ENCODE assay signal across 26 mouse cellular contexts in genomic region chr8:76748471-76748870, GRCm38 (mm10).
DNase-seq lines count a peak whose midpoint lies in the region; ATAC-seq lines count a peak whose summit lies in the region.
"Had no signal": no experiment of that assay in that cellular context is flagged by ENCODE, and none has a peak within 500 bp of the region (broad histone marks: within the 10 kb centered on the region; RNA-seq: fewer than 3 reads in every experiment).

No protein-coding gene starts in this region.

- no peaks in the 10 kb centered on the region for H3K9me3 ChIP-seq in embryonic facial prominence, embryonic 14.5 days (ENCODE audit: control insufficient read depth, low read length)
- H3K9me3 ChIP-seq in embryonic facial prominence, embryonic 10.5 days: no peaks in the 10 kb centered on the region
- H3K9me3 ChIP-seq: embryonic facial prominence, embryonic 12.5 days; forebrain, embryonic 12.5 days; forebrain, embryonic 15.5 days had no signal

- no peak; the same call in 1 of the 2 replicates for ATAC-seq in embryonic facial prominence, embryonic 14.5 days (ENCODE audit: low read depth)
- ATAC-seq: activated CD4-positive, CD25-positive, alpha-beta regulatory T cell, adult 4 months; CD4-positive, CD25-positive, alpha-beta regulatory T cell, adult 4 months; forebrain, embryonic 15.5 days; hindbrain, postnatal 0 days; inflammation-experienced regulatory T-cells, adult 6 months; intestine, embryonic 16.5 days had no signal

- H3K4me3 ChIP-seq in embryonic facial prominence, embryonic 14.5 days (ENCODE audit: low read depth, low read length): no peak overlapping the region
- no peak overlapping the region for H3K4me3 ChIP-seq in embryonic facial prominence, embryonic 10.5 days
- H3K4me3 ChIP-seq: embryonic facial prominence, embryonic 12.5 days; erythroblast, embryonic 14.5 days; forebrain, embryonic 12.5 days; forebrain, embryonic 15.5 days had no signal

- DNase-seq in embryonic facial prominence, embryonic 14.5 days (ENCODE audit: low spot score): peak; percentile 2
- no peak for DNase-seq in embryonic facial prominence, embryonic 10.5 days (ENCODE audit: low spot score)
- DNase-seq in Muller cell, postnatal 12 days (ENCODE audit: inconsistent ontology term): peak; percentile 80
- DNase-seq in mesoderm, embryonic 11.5 days (ENCODE audit: low read depth, low spot score): peak; percentile 9
- DNase-seq in cerebellum, adult 18-20 months: no peak
- no peak for DNase-seq in cerebellum, postnatal 10 days
- no peak for DNase-seq in lung, postnatal 25 days (ENCODE audit: low spot score)
- DNase-seq: adrenal gland, adult 8-10 months; adrenal gland, postnatal 25 days; cerebellum, adult 2 months; cerebellum, adult 9-11 months; cerebellum, postnatal 36 days; gastrocnemius, postnatal 25 days; heart, adult 18-20 months; kidney, adult 18-20 months had no signal

- H3K36me3 ChIP-seq in embryonic facial prominence, embryonic 14.5 days (ENCODE audit: control insufficient read depth, insufficient read depth, low read length): no peaks in the 10 kb centered on the region
- no peaks in the 10 kb centered on the region for H3K36me3 ChIP-seq in embryonic facial prominence, embryonic 10.5 days (replicated peaks)
- H3K36me3 ChIP-seq: embryonic facial prominence, embryonic 12.5 days; forebrain, embryonic 12.5 days; forebrain, embryonic 15.5 days had no signal

- H3K27me3 ChIP-seq in embryonic facial prominence, embryonic 14.5 days (replicated peaks; ENCODE audit: control insufficient read depth, insufficient read depth, low read length): no peaks in the 10 kb centered on the region
- no peaks in the 10 kb centered on the region for H3K27me3 ChIP-seq in embryonic facial prominence, embryonic 10.5 days (replicated peaks; ENCODE audit: low read depth, poor library complexity, severe bottlenecking)
- H3K27me3 ChIP-seq: embryonic facial prominence, embryonic 12.5 days; forebrain, embryonic 12.5 days; forebrain, embryonic 15.5 days had no signal

- no peaks in the 10 kb centered on the region for H3K4me1 ChIP-seq in embryonic facial prominence, embryonic 14.5 days (ENCODE audit: control insufficient read depth, insufficient read depth, low read length)
- no peaks in the 10 kb centered on the region for H3K4me1 ChIP-seq in embryonic facial prominence, embryonic 10.5 days
- H3K4me1 ChIP-seq: embryonic facial prominence, embryonic 12.5 days; forebrain, embryonic 12.5 days; forebrain, embryonic 15.5 days had no signal

- no peak overlapping the region for H3K4me2 ChIP-seq in embryonic facial prominence, embryonic 14.5 days (ENCODE audit: low read depth, low read length)
- H3K4me2 ChIP-seq: embryonic facial prominence, embryonic 12.5 days; forebrain, embryonic 12.5 days; forebrain, embryonic 15.5 days; heart, embryonic 11.5 days; hindbrain, embryonic 14.5 days had no signal

- 74% methylated on average over 1 of the region's 1 CpGs for WGBS in embryonic facial prominence, embryonic 14.5 days
- WGBS in embryonic facial prominence, embryonic 10.5 days: 72% methylated on average over 1 of the region's 1 CpGs

- no peak overlapping the region for H3K9ac ChIP-seq in embryonic facial prominence, embryonic 14.5 days (ENCODE audit: low read depth, low read length)
- H3K9ac ChIP-seq: embryonic facial prominence, embryonic 12.5 days; forebrain, embryonic 12.5 days; forebrain, embryonic 15.5 days; hindbrain, embryonic 14.5 days had no signal

- H3K27ac ChIP-seq in embryonic facial prominence, embryonic 14.5 days (replicated peaks; ENCODE audit: low read depth, low read length): no peak overlapping the region
- no peak overlapping the region for H3K27ac ChIP-seq in embryonic facial prominence, embryonic 10.5 days (replicated peaks)
- H3K27ac ChIP-seq: embryonic facial prominence, embryonic 12.5 days; forebrain, embryonic 12.5 days; forebrain, embryonic 15.5 days; hindbrain, embryonic 14.5 days; hindbrain, postnatal 0 days had no signal

Comparison
In these comparisons a context has a peak if more than half of its experiments do, and no peak if none do; other contexts are left out.
1. DNase-seq: peak in embryonic facial prominence, embryonic 14.5 days (single experiment), Muller cell, postnatal 12 days (single experiment) and mesoderm, embryonic 11.5 days (single experiment); none in embryonic facial prominence, embryonic 10.5 days (single experiment), cerebellum, adult 18-20 months (0 of 2), cerebellum, postnatal 10 days (0 of 2) and lung, postnatal 25 days (single experiment).